Mouse (Mus musculus) thymus, adult 2 months (tissue): ENCODE results near the gene Fam180a.

Experiments
- CTCF ChIP-seq: fragments of 200-500 bp; IDR thresholded peaks from 2 replicates; pipeline ENCODE4 v1.5.1; 2012; ENCODE audit warnings: mild to moderate bottlenecking, control low read depth, low read length, moderate library complexity, borderline replicate concordance; ENCODE audit not compliant: control insufficient read depth, poor library complexity, insufficient read depth; ENCODE audit errors: extremely low read depth
- POLR2A ChIP-seq: fragments of 200-500 bp; IDR thresholded peaks from 2 replicates; pipeline ENCODE4 v1.6.1; 2012; ENCODE audit warnings: mild to moderate bottlenecking, low read length, control low read depth, moderate library complexity; ENCODE audit not compliant: control insufficient read depth, poor library complexity, insufficient read depth; ENCODE audit errors: extremely low read depth

DNA sequence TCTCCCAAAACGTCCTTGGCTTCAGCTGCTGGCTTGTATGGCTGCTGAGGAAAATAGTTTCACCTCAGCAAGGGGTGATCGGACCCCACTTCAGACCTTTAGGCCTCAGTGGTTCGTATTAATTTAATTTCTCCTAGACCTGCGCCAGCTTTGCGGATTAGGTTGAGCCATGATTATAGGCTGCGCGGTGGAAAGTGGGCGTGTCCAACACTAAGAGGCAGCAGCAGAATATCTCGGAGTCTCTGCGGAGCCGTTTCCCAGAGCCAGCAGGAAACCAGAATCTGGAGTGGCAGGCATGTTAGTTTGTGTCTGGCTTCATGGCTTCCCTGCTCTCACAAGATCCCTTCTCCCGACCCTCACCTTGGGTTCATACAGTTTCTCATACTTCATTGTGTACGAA lies 56.3 kb downstream of the Fam180a start:
- TF ChIP-seq POLR2A = no peak
- TF ChIP-seq CTCF = no peak
